Mouse (Mus musculus) G1E (cell line): ENCODE measurements around the gene Serinc2. TPM values are rescaled to one million over a fixed set of nuclear protein-coding genes. Genes with fewer than 3 reads are reported as not detected.

Experiments
- ATAC-seq: 2 replicates; pipeline ENCODE4 v1.8.0; 2016; ENCODE audit warnings: mild to moderate bottlenecking; ENCODE audit not compliant: insufficient number of reproducible peaks, poor library complexity, low FRiP score, severe bottlenecking; ENCODE audit errors: extremely low read depth
- DNase-seq: peaks from one replicate; pipeline ENCODE4 v3.0.0; 2012; ENCODE audit warnings: low spot score
- H3K27me3 ChIP-seq: 2 replicates; pipeline ENCODE4 v1.6.1; 2012; ENCODE audit warnings: mild to moderate bottlenecking, low read length, inconsistent platforms; ENCODE audit not compliant: insufficient read depth
- H3K36me3 ChIP-seq: replicated peaks from 2 replicates; pipeline ENCODE3; 2012; ENCODE audit warnings: mild to moderate bottlenecking, inconsistent platforms
- H3K4me1 ChIP-seq: 2 replicates; pipeline ENCODE4 v1.6.1; 2012; ENCODE audit warnings: low read depth, low read length, inconsistent platforms, mixed read lengths; ENCODE audit not compliant: insufficient read depth
- H3K4me3 ChIP-seq: 2 replicates; pipeline ENCODE4 v1.5.1; 2012; ENCODE audit warnings: low read depth, mild to moderate bottlenecking, inconsistent platforms, low read length, moderate library complexity, mixed read lengths
- H3K9me3 ChIP-seq: replicated peaks from 2 replicates; pipeline ENCODE4 v1.6.1; 2012; ENCODE audit warnings: inconsistent platforms
- CTCF ChIP-seq: IDR thresholded peaks from 2 replicates; pipeline ENCODE4 v1.5.1; 2012; ENCODE audit warnings: low read depth, low read length, inconsistent platforms, mixed read lengths
- GATA1 ChIP-seq: IDR thresholded peaks from 2 replicates; pipeline ENCODE4 v1.6.1; 2012; ENCODE audit warnings: borderline replicate concordance, low read length, inconsistent platforms, mixed read lengths
- GATA2 ChIP-seq: IDR thresholded peaks from 2 replicates; pipeline ENCODE4 v1.6.1; 2012; ENCODE audit warnings: low read depth, low read length, inconsistent platforms, borderline replicate concordance
- POLR2AphosphoS5 ChIP-seq: IDR thresholded peaks from 2 replicates; pipeline ENCODE4 v1.6.1; 2012; ENCODE audit warnings: low read depth, low read length, inconsistent platforms; ENCODE audit not compliant: insufficient replicate concordance
- TAL1 ChIP-seq: conservative IDR thresholded peaks from 2 replicates; pipeline ENCODE4 v1.6.1; 2012; ENCODE audit warnings: low read depth, low read length, inconsistent platforms, mixed read lengths
- polyA plus RNA-seq: library from polyadenylated mRNA; stranded (reverse); fragments of >175 nt; gene quantifications from 2 replicates; pipeline ENCODE4 v1.2.3, GENCODE M21; 2012
- total RNA-seq, 2 experiments: library from RNA; stranded (forward) in 1 of 2; stranded (reverse) in 1 of 2; fragments of 200-1000 nt in 1 of 2; fragments of >200 nt in 1 of 2; fragmentation: Nextera tagmentation in 1 of 2; gene quantifications; 2 replicates each; pipeline ENCODE4 v1.2.3; 2014 to 2017

Serinc2 gene
- total and polyA plus RNA-seq, 3 experiments: not detected

GRCm38 (mm10) chr4:130319564-130319963, 40.6 kb upstream of the Serinc2 start:
- DNase-seq (no peak), ATAC-seq (no peak)
- Histone ChIP-seq H3K9me3 (no peaks in the 10 kb centered on the region), H3K4me1 (peaks cover 31% of the 10 kb centered on the region), H3K36me3 (peaks cover 95% of the 10 kb centered on the region), H3K4me3 (no peak overlapping the region), H3K27me3 (no peaks in the 10 kb centered on the region)
- TF ChIP-seq TAL1: no peak
- TF ChIP-seq POLR2AphosphoS5: no peak
- no peak for TF ChIP-seq GATA2
- TF ChIP-seq CTCF: no peak
- no peak for TF ChIP-seq GATA1

- Histone ChIP-seq H3K9me3 (no peaks in the 10 kb centered on the region), H3K27me3 (no peaks in the 10 kb centered on the region), H3K4me1 (peaks cover 23% of the 10 kb centered on the region), H3K4me3 (no peak overlapping the region), H3K36me3 (peaks cover 94% of the 10 kb centered on the region)
- ATAC-seq (no peak), DNase-seq (no peak)
- TF ChIP-seq GATA2: no peak
- TF ChIP-seq CTCF: no peak
- no peak for TF ChIP-seq GATA1
- TF ChIP-seq TAL1: no peak
- TF ChIP-seq POLR2AphosphoS5: no peak
Observed at GRCm38 (mm10) chr4:130318122-130318521, 39.1 kb upstream of the Serinc2 start.

- peaks cover 10% of the 10 kb centered on the region for H3K4me1 ChIP-seq
- ATAC-seq (no peak), DNase-seq (no peak)
- peaks cover 88% of the 10 kb centered on the region for H3K36me3 ChIP-seq
- H3K27me3 ChIP-seq: no peaks in the 10 kb centered on the region
- TF ChIP-seq GATA2: no peak
- TF ChIP-seq POLR2AphosphoS5: no peak
- TF ChIP-seq TAL1: no peak
- TF ChIP-seq GATA1: no peak
- TF ChIP-seq CTCF: no peak
- no peaks in the 10 kb centered on the region for H3K9me3 ChIP-seq
- no peak overlapping the region for H3K4me3 ChIP-seq
Observed at GRCm38 (mm10) chr4:130316691-130317090, 37.7 kb upstream of the Serinc2 start.

- Histone ChIP-seq H3K27me3 (no peaks in the 10 kb centered on the region), H3K9me3 (no peaks in the 10 kb centered on the region), H3K4me1 (peaks cover 5% of the 10 kb centered on the region), H3K36me3 (peaks cover 81% of the 10 kb centered on the region), H3K4me3 (no peak overlapping the region)
- no peak for TF ChIP-seq POLR2AphosphoS5
- TF ChIP-seq GATA2: no peak
- no peak for TF ChIP-seq CTCF
- TF ChIP-seq TAL1: no peak
- TF ChIP-seq GATA1: no peak
- no peak for DNase-seq
- ATAC-seq: no peak
Observed at GRCm38 (mm10) chr4:130315771-130316527, 36.9 kb upstream of the Serinc2 start.

- peaks cover 58% of the 10 kb centered on the region for H3K36me3 ChIP-seq
- H3K4me3 ChIP-seq: no peak overlapping the region
- H3K4me1 ChIP-seq: no peaks in the 10 kb centered on the region; the same call in 1 of the 2 replicates
- H3K27me3 ChIP-seq: peaks cover 18% of the 10 kb centered on the region
- H3K9me3 ChIP-seq: no peaks in the 10 kb centered on the region
- TF ChIP-seq CTCF (no peak), GATA1 (no peak), TAL1 (no peak), POLR2AphosphoS5 (no peak), GATA2 (no peak)
- no peak for ATAC-seq
- no peak for DNase-seq
Observed at GRCm38 (mm10) chr4:130313552-130313951, 34.5 kb upstream of the Serinc2 start.

GRCm38 (mm10) chr4:130312526-130312925, 33.5 kb upstream of the Serinc2 start:
- ATAC-seq (no peak), DNase-seq (no peak)
- Histone ChIP-seq H3K4me1 (no peaks in the 10 kb centered on the region; the same call in 1 of the 2 replicates), H3K9me3 (no peaks in the 10 kb centered on the region), H3K36me3 (peaks cover 48% of the 10 kb centered on the region), H3K4me3 (no peak overlapping the region), H3K27me3 (peaks cover 28% of the 10 kb centered on the region)
- TF ChIP-seq TAL1 (no peak), CTCF (no peak), GATA1 (no peak), GATA2 (no peak), POLR2AphosphoS5 (no peak)

- TF ChIP-seq GATA2: no peak
- no peak for TF ChIP-seq CTCF
- no peak for TF ChIP-seq TAL1
- TF ChIP-seq POLR2AphosphoS5: no peak
- H3K36me3 ChIP-seq: peaks cover 16% of the 10 kb centered on the region
- peaks cover 10% of the 10 kb centered on the region for H3K4me1 ChIP-seq
- ATAC-seq: no peak
- H3K4me3 ChIP-seq: no peak overlapping the region
- H3K9me3 ChIP-seq: no peaks in the 10 kb centered on the region
- peaks cover 54% of the 10 kb centered on the region for H3K27me3 ChIP-seq
- DNase-seq: no peak
Observed at GRCm38 (mm10) chr4:130309254-130309653, 30.2 kb upstream of the Serinc2 start.
